Mouse (Mus musculus): ENCODE data around the gene Olfr629. TPM values are rescaled to one million over a fixed set of nuclear protein-coding genes. Genes with fewer than 3 reads are reported as not detected.
"Not testable (repeated sequence)": the region's sequence is repeated elsewhere in the genome, so short reads cannot be mapped to it uniquely, and the experiment has no call there.

Gene Olfr629
- not detected in 2 replicates for polyA plus RNA-seq (2014; fragmentation: Nextera tagmentation; extraction: Ambion mirVana)

DNA sequence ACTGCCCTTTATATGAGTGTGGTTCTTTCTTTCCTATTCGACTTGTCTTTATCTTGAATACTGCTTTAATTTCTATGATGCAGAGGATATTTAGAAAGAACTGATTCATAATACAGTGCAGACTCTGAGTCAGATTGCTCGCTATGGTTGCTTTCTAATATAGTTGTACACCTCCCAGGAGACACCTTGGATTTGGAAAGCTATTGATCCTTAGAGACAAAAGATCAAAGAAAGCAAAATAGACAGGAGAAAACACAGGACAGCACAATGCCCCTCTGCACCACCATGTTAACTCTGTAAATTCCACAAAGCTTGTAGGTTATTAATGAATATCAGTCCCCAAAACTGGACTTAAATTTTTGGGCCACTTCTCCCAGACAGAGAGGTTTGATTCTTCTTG is at the start of gene Olfr629:
Gene Olfr629 (minus strand): TSS at position 101 of the 400 bp plus-strand sequence.
- Histone ChIP-seq H3K27me3 (ENCODE audit: control insufficient read depth, insufficient read depth, low read length) (no peaks in the 10 kb centered on the region), H3K9ac (ENCODE audit: low read depth, low read length) (no peak within 1 kb of the TSS), H3K36me3 (ENCODE audit: control insufficient read depth, insufficient read depth, low read length) (no peaks in the 10 kb centered on the region), H3K4me1 (ENCODE audit: control insufficient read depth, insufficient read depth, low read length) (no peaks in the 10 kb centered on the region), H3K9me3 (ENCODE audit: control insufficient read depth, low read length) (no peaks in the 10 kb centered on the region), H3K4me2 (replicated peaks; ENCODE audit: low read depth, low read length) (no peak within 1 kb of the TSS), H3K27ac (ENCODE audit: low read depth, low read length) (no peak within 1 kb of the TSS), H3K4me3 (ENCODE audit: low read length) (no peak within 1 kb of the TSS)
- ATAC-seq (ENCODE audit: low FRiP score, low TSS enrichment) = no peak
- WGBS = 79% methylated on average over 2 of the region's 2 CpGs

DNA sequence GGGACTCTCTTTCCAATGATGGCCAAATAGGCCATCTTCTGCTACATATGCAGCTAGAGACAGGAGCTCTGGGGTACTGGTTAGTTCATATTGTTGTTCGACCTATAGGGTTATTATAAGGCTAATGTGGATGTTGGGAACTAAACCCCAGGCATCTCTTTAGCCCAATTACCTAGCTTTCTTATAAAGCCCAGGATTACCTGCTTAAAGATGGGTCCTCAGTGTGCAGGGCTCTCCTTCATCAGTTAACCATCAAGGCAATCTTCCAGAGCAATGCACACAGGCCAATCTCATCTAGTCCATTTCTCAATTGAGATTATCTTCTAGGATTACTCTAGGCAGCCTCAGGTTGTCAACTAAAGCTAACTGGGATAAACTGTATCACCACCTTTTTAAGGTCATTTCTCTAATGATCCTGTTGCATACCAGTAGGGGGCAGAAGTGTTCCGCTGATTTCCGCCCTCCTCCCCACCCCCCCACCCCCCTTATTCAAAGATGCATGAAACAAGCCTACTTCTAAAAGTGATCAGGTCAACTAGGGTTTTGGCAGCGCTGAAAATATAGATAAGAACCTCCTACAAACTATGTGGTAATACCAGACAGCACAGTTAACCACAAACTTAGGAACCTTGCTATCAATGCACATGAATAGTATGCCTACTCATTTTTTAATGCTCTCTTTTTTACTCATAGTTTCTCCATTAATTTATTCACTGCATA is 48.1 kb upstream of the Olfr629 start:
- no peak overlapping the region for H3K9ac ChIP-seq (ENCODE audit: low read depth, low read length)
- H3K27me3 ChIP-seq (ENCODE audit: control insufficient read depth, insufficient read depth, low read length) = no peaks in the 10 kb centered on the region
- WGBS = 29% methylated on average over 4 of the region's 4 CpGs
- no peaks in the 10 kb centered on the region for H3K36me3 ChIP-seq (ENCODE audit: control insufficient read depth, insufficient read depth, low read length)
- H3K4me1 ChIP-seq (ENCODE audit: control insufficient read depth, insufficient read depth, low read length) = no peaks in the 10 kb centered on the region
- no peak overlapping the region for H3K4me3 ChIP-seq (ENCODE audit: low read length)
- no peak for ATAC-seq (ENCODE audit: low FRiP score, low TSS enrichment)
- no peak overlapping the region for H3K27ac ChIP-seq (ENCODE audit: low read depth, low read length)
- no peak overlapping the region for H3K4me2 ChIP-seq (replicated peaks; ENCODE audit: low read depth, low read length)
- no peaks in the 10 kb centered on the region for H3K9me3 ChIP-seq (ENCODE audit: control insufficient read depth, low read length)

DNA sequence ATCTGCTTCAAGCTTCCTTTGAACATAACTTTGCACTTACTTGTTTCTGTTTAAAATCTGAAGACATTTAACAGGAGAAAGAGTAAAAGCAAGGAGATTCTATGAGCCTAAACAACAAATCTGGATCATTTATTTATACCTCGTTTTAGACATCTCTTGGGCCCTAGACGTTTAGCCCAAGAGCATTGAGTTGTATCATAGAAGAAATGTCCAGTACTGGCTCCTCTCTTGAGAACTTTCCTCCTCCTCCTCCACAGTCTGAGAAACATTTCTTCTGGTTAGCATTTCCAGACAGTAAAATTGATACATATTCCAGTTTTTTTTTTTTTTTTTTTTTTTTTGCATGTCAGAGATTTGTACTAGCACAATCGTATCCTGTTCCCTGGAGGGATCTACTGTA is 47.0 kb upstream of the Olfr629 start, which contains the start of gene Olfr67:
Gene Olfr67 (minus strand): TSS at position 101 of the 400 bp plus-strand sequence.
- no peaks in the 10 kb centered on the region for H3K9me3 ChIP-seq (ENCODE audit: control insufficient read depth, low read length)
- no peak for ATAC-seq (ENCODE audit: low FRiP score, low TSS enrichment)
- no peak within 1 kb of the TSS for H3K4me2 ChIP-seq (replicated peaks; ENCODE audit: low read depth, low read length)
- no peaks in the 10 kb centered on the region for H3K36me3 ChIP-seq (ENCODE audit: control insufficient read depth, insufficient read depth, low read length)
- H3K4me1 ChIP-seq (ENCODE audit: control insufficient read depth, insufficient read depth, low read length) = no peaks in the 10 kb centered on the region
- no peaks in the 10 kb centered on the region for H3K27me3 ChIP-seq (ENCODE audit: control insufficient read depth, insufficient read depth, low read length)
- H3K27ac ChIP-seq (ENCODE audit: low read depth, low read length) = no peak within 1 kb of the TSS
- H3K4me3 ChIP-seq (ENCODE audit: low read length) = no peak within 1 kb of the TSS
- H3K9ac ChIP-seq (ENCODE audit: low read depth, low read length) = no peak within 1 kb of the TSS
- WGBS = 79% methylated on average over 3 of the region's 3 CpGs

DNA sequence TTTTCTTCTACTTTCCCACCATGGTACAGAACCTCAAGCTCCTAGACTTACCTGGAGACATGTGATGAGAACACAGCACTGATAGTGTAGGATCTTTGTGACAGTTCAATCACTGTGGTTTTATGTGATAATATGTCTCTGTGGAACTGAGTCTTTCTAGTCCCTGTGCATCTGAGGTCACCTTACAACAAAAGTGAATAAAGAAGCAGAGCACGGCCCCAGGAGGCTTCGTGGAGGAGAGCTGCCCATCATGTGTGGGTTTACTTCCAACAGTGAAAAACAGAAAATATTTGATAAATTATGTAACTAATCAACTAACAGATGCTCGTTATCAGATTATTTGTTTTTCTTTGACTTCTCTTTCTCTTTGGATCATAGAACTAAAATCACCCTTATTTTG is 34.9 kb upstream of the Olfr629 start, which contains the start of gene Olfr68:
Gene Olfr68 (minus strand): TSS at position 101 of the 400 bp plus-strand sequence.
- 78% methylated on average over 3 of the region's 3 CpGs for WGBS
- ATAC-seq (ENCODE audit: low FRiP score, low TSS enrichment) = no peak
- Histone ChIP-seq H3K27ac (ENCODE audit: low read depth, low read length) (no peak within 1 kb of the TSS), H3K36me3 (ENCODE audit: control insufficient read depth, insufficient read depth, low read length) (no peaks in the 10 kb centered on the region), H3K4me3 (ENCODE audit: low read length) (no peak within 1 kb of the TSS), H3K9ac (ENCODE audit: low read depth, low read length) (no peak within 1 kb of the TSS), H3K4me2 (replicated peaks; ENCODE audit: low read depth, low read length) (no peak within 1 kb of the TSS), H3K27me3 (ENCODE audit: control insufficient read depth, insufficient read depth, low read length) (no peaks in the 10 kb centered on the region), H3K9me3 (ENCODE audit: control insufficient read depth, low read length) (no peaks in the 10 kb centered on the region), H3K4me1 (ENCODE audit: control insufficient read depth, insufficient read depth, low read length) (no peaks in the 10 kb centered on the region)

- H3K4me1 ChIP-seq (ENCODE audit: control insufficient read depth, insufficient read depth, low read length); H3K9ac ChIP-seq (ENCODE audit: low read depth, low read length); H3K9me3 ChIP-seq (ENCODE audit: control insufficient read depth, low read length); ATAC-seq (ENCODE audit: low FRiP score, low TSS enrichment); H3K27me3 ChIP-seq (ENCODE audit: control insufficient read depth, insufficient read depth, low read length); H3K4me2 ChIP-seq (replicated peaks; ENCODE audit: low read depth, low read length); H3K36me3 ChIP-seq (ENCODE audit: control insufficient read depth, insufficient read depth, low read length); H3K4me3 ChIP-seq (ENCODE audit: low read length); H3K27ac ChIP-seq (ENCODE audit: low read depth, low read length): not testable (repeated sequence)
- WGBS = 76% methylated on average over 4 of the region's 4 CpGs
Measured at GRCm38 (mm10) chr7:103777652-103778051, 32.9 kb upstream of the Olfr629 start.

DNA sequence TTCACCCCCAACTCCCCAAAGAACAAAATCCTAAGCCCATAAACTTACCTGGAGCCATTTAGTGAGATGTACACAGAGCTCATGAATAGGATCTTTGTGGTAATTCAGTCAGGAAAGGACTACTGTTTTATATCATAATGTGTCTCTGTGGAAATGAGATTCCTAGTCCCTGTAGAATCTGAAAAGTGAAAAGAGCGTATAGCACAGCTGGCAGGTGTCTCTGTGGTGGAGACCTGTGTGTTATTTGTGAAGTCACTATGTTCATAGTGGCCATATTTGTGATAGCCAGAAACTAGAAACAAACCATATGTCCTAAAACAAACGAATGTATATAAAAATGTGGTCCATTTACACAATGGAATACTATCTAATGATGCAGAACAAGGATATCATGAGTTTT is 26.8 kb upstream of the Olfr629 start, which contains the start of gene Olfr69:
Gene Olfr69 (minus strand): TSS at position 101 of the 400 bp plus-strand sequence.
- H3K4me3 ChIP-seq (ENCODE audit: low read length) = no peak within 1 kb of the TSS
- H3K27me3 ChIP-seq (ENCODE audit: control insufficient read depth, insufficient read depth, low read length) = no peaks in the 10 kb centered on the region
- no peaks in the 10 kb centered on the region for H3K4me1 ChIP-seq (ENCODE audit: control insufficient read depth, insufficient read depth, low read length)
- ATAC-seq (ENCODE audit: low FRiP score, low TSS enrichment) = no peak
- no peak within 1 kb of the TSS for H3K4me2 ChIP-seq (replicated peaks; ENCODE audit: low read depth, low read length)
- no peaks in the 10 kb centered on the region for H3K36me3 ChIP-seq (ENCODE audit: control insufficient read depth, insufficient read depth, low read length)
- H3K9ac ChIP-seq (ENCODE audit: low read depth, low read length) = no peak within 1 kb of the TSS
- no peak within 1 kb of the TSS for H3K27ac ChIP-seq (ENCODE audit: low read depth, low read length)
- WGBS = 86% methylated on average over 2 of the region's 2 CpGs
- H3K9me3 ChIP-seq (ENCODE audit: control insufficient read depth, low read length) = no peaks in the 10 kb centered on the region

- not testable (repeated sequence) for ATAC-seq (ENCODE audit: low FRiP score, low TSS enrichment); H3K4me3 ChIP-seq (ENCODE audit: low read length); H3K9me3 ChIP-seq (ENCODE audit: control insufficient read depth, low read length); H3K4me2 ChIP-seq (replicated peaks; ENCODE audit: low read depth, low read length); H3K27me3 ChIP-seq (ENCODE audit: control insufficient read depth, insufficient read depth, low read length); H3K4me1 ChIP-seq (ENCODE audit: control insufficient read depth, insufficient read depth, low read length); H3K9ac ChIP-seq (ENCODE audit: low read depth, low read length); H3K27ac ChIP-seq (ENCODE audit: low read depth, low read length); H3K36me3 ChIP-seq (ENCODE audit: control insufficient read depth, insufficient read depth, low read length)
- 87% methylated on average over 5 of the region's 6 CpGs for WGBS
Measured at GRCm38 (mm10) chr7:103767687-103768086, 22.9 kb upstream of the Olfr629 start.

DNA sequence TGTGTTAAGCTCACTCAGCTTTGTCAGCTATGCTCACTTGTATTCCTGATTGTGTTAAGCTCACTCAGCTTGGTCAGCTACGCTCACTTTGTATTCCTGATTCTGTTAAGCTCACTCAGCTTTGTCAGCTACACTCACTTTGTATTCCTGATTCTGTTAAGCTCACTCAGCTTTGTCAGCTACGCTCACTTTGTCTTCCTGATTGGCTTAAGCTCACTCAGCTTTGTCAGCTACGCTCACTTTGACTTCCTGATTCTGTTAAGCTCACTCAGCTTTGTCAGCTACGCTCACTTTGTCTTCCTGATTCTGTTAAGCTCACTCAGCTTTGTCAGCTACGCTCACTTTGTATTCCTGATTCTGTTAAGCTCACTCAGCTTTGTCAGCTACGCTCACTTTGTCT is 17.5 kb upstream of the Olfr629 start:
- not testable (repeated sequence) for H3K27me3 ChIP-seq (ENCODE audit: control insufficient read depth, insufficient read depth, low read length); H3K9me3 ChIP-seq (ENCODE audit: control insufficient read depth, low read length); H3K36me3 ChIP-seq (ENCODE audit: control insufficient read depth, insufficient read depth, low read length); H3K27ac ChIP-seq (ENCODE audit: low read depth, low read length); H3K4me3 ChIP-seq (ENCODE audit: low read length); H3K4me2 ChIP-seq (replicated peaks; ENCODE audit: low read depth, low read length); ATAC-seq (ENCODE audit: low FRiP score, low TSS enrichment); H3K9ac ChIP-seq (ENCODE audit: low read depth, low read length); H3K4me1 ChIP-seq (ENCODE audit: control insufficient read depth, insufficient read depth, low read length)
- WGBS = 92% methylated on average over 6 of the region's 6 CpGs

- Histone ChIP-seq H3K36me3 (ENCODE audit: control insufficient read depth, insufficient read depth, low read length) (no peaks in the 10 kb centered on the region), H3K4me3 (ENCODE audit: low read length) (no peak within 1 kb of the TSS), H3K27me3 (ENCODE audit: control insufficient read depth, insufficient read depth, low read length) (no peaks in the 10 kb centered on the region), H3K4me2 (replicated peaks; ENCODE audit: low read depth, low read length) (no peak within 1 kb of the TSS), H3K9me3 (ENCODE audit: control insufficient read depth, low read length) (no peaks in the 10 kb centered on the region), H3K4me1 (ENCODE audit: control insufficient read depth, insufficient read depth, low read length) (no peaks in the 10 kb centered on the region), H3K9ac (ENCODE audit: low read depth, low read length) (no peak within 1 kb of the TSS), H3K27ac (ENCODE audit: low read depth, low read length) (no peak within 1 kb of the TSS)
- WGBS = 46% methylated on average over 2 of the region's 2 CpGs
- no peak for ATAC-seq (ENCODE audit: low FRiP score, low TSS enrichment)
Measured at GRCm38 (mm10) chr7:103757233-103757632, 12.5 kb upstream of the Olfr629 start, which contains the start of gene Olfr630. TSS of gene Olfr630 (minus strand) at chr7:103757333.
